Mouse (Mus musculus) large intestine, adult 2 months (tissue): ENCODE data around the gene Glod4. TPM values are rescaled to one million over a fixed set of nuclear protein-coding genes. Genes with fewer than 3 reads are reported as not detected.

Experiments used
- DNase-seq: peaks from one replicate; pipeline ENCODE4 v3.0.0-alpha.2; 2012; ENCODE audit warnings: low read depth, low spot score
- WGBS: fragments of 180-500 bp; shearing (Covaris S2); methylation state at CpG from one replicate; pipeline ENCODE4 v1.1.7; 2018; 5-methylcytosine and 5-hydroxymethylcytosine counted together
- polyA plus RNA-seq: library from polyadenylated mRNA; depleted of rRNA; stranded (reverse); fragments of >200 nt; gene quantifications from 2 replicates; pipeline ENCODE4 v1.2.3, GENCODE M21; 2012

Gene Glod4
- polyA plus RNA-seq, 1 experiment, result 9.2 TPM

- no peak for DNase-seq
- 68% methylated on average over 10 of the region's 10 CpGs for WGBS
Measured at GRCm38 (mm10) chr11:76260208-76261050, 16.9 kb upstream of the Glod4 start.

GRCm38 (mm10) chr11:76258511-76258910 lies 15.0 kb upstream of the Glod4 start:
- 83% methylated on average over 6 of the region's 6 CpGs for WGBS
- DNase-seq, result no peak

GRCm38 (mm10) chr11:76257386-76257785 lies 13.9 kb upstream of the Glod4 start:
- 79% methylated on average over 4 of the region's 4 CpGs for WGBS
- DNase-seq, result no peak

GRCm38 (mm10) chr11:76256129-76256528 lies 12.6 kb upstream of the Glod4 start:
- no peak for DNase-seq
- 50% methylated on average over 5 of the region's 5 CpGs for WGBS

- no peak for DNase-seq
- 51% methylated on average over 4 of the region's 4 CpGs for WGBS
Measured at GRCm38 (mm10) chr11:76255431-76256001, 12.0 kb upstream of the Glod4 start.

GRCm38 (mm10) chr11:76253918-76254264 lies 10.4 kb upstream of the Glod4 start:
- no peak for DNase-seq
- 81% methylated on average over 4 of the region's 4 CpGs for WGBS

- DNase-seq, result peak; percentile 54
- WGBS, result 53% methylated on average over 5 of the region's 5 CpGs
Measured at GRCm38 (mm10) chr11:76253145-76253917, 9.8 kb upstream of the Glod4 start.

GRCm38 (mm10) chr11:76252036-76252435 lies 8.5 kb upstream of the Glod4 start:
- WGBS, result 51% methylated on average over 3 of the region's 3 CpGs
- DNase-seq, result no peak

- 30% methylated on average over 2 of the region's 2 CpGs for WGBS
Measured at GRCm38 (mm10) chr11:76247239-76247638, 3.7 kb upstream of the Glod4 start.

GRCm38 (mm10) chr11:76246439-76246838 lies 2.9 kb upstream of the Glod4 start:
- DNase-seq, result no peak

More at GRCm38 (mm10) chr11:76247239-76247638, 3.7 kb upstream of the Glod4 start:
- no peak for DNase-seq

- 2% methylated on average over 34 of the region's 34 CpGs for WGBS
- DNase-seq, result no peak
Measured at GRCm38 (mm10) chr11:76243811-76244546, 454 bp upstream of the Glod4 start.

GRCm38 (mm10) chr11:76239750-76240149 lies 3.8 kb downstream of the Glod4 start:
- no peak for DNase-seq
- WGBS, result 91% methylated on average over 2 of the region's 2 CpGs

GRCm38 (mm10) chr11:76236136-76236535 lies 7.4 kb downstream of the Glod4 start:
- DNase-seq, result no peak
- 70% methylated on average over 3 of the region's 3 CpGs for WGBS

GRCm38 (mm10) chr11:76225051-76225450 lies 18.5 kb downstream of the Glod4 start:
- no peak for DNase-seq

- WGBS, result 92% methylated on average over 5 of the region's 5 CpGs
- no peak for DNase-seq
Measured at GRCm38 (mm10) chr11:76224631-76225030, 18.9 kb downstream of the Glod4 start.

GRCm38 (mm10) chr11:76217390-76217800 lies 26.1 kb downstream of the Glod4 start, which contains the start of the genes Dbil5 and Gemin4:
Gene Dbil5 (plus strand): TSS chr11:76217608.
Gene Gemin4 (minus strand): TSS chr11:76217664.
- peak; percentile 90 for DNase-seq
- WGBS, result under 1% methylated on average over 35 of the region's 35 CpGs

GRCm38 (mm10) chr11:76216681-76217389 lies 26.7 kb downstream of the Glod4 start:
- DNase-seq, result peak; percentile 76
- 1% methylated on average over 33 of the region's 33 CpGs for WGBS

GRCm38 (mm10) chr11:76216049-76216540 lies 27.4 kb downstream of the Glod4 start:
- DNase-seq, result no peak
- 44% methylated on average over 5 of the region's 5 CpGs for WGBS

GRCm38 (mm10) chr11:76215011-76215410 lies 28.5 kb downstream of the Glod4 start:
- 42% methylated on average over 2 of the region's 2 CpGs for WGBS
- no peak for DNase-seq
